Mouse (Mus musculus) lung, postnatal 10 days (tissue): ENCODE results near the gene Nme1.

Experiments used
- DNase-seq: peaks from one replicate; pipeline ENCODE4 v3.0.0; 2021

Nme1 gene

GRCm38 (mm10) chr11:93968005-93968847, at the start of gene Nme1, which contains the start of gene Gm20390:
Gene Nme1 (minus strand): TSS chr11:93968521.
Gene Gm20390 (minus strand): TSS chr11:93968293.
- peak; percentile 99 for DNase-seq

- DNase-seq, result no peak
These were observed 35.0 kb upstream of the Nme1 start for GRCm38 (mm10) chr11:94003346-94003745.

- no peak for DNase-seq
These were observed 31.0 kb upstream of the Nme1 start for GRCm38 (mm10) chr11:93999276-93999675.

GRCm38 (mm10) chr11:93997141-93997775, 28.9 kb upstream of the Nme1 start:
- peak; percentile 77 for DNase-seq

GRCm38 (mm10) chr11:93996306-93997140, 28.2 kb upstream of the Nme1 start:
- peak; percentile 64 for DNase-seq

- DNase-seq, result peak; percentile 97
These were observed 27.5 kb upstream of the Nme1 start, which contains the start of gene Spag9 for GRCm38 (mm10) chr11:93995720-93996305. Gene Spag9 (plus strand): TSS chr11:93996091.

- peak; percentile 95 for DNase-seq
These were observed 26.9 kb upstream of the Nme1 start for GRCm38 (mm10) chr11:93995111-93995719.

- peak; percentile 4 for DNase-seq
These were observed 26.2 kb upstream of the Nme1 start for GRCm38 (mm10) chr11:93994531-93994930.

- peak; percentile 74 for DNase-seq
These were observed 20.2 kb upstream of the Nme1 start for GRCm38 (mm10) chr11:93988328-93989062.

- peak; percentile 17 for DNase-seq
These were observed 19.5 kb upstream of the Nme1 start for GRCm38 (mm10) chr11:93987625-93988327.

GRCm38 (mm10) chr11:93987026-93987425, 18.7 kb upstream of the Nme1 start:
- DNase-seq, result no peak

GRCm38 (mm10) chr11:93986298-93986697, 18.0 kb upstream of the Nme1 start:
- DNase-seq, result no peak

- DNase-seq, result no peak
These were observed 16.9 kb upstream of the Nme1 start for GRCm38 (mm10) chr11:93985265-93985664.

GRCm38 (mm10) chr11:93984619-93985018, 16.3 kb upstream of the Nme1 start:
- DNase-seq, result no peak

GRCm38 (mm10) chr11:93979502-93980049, 11.3 kb upstream of the Nme1 start:
- DNase-seq, result no peak

GRCm38 (mm10) chr11:93972951-93973350, 4.6 kb upstream of the Nme1 start:
- no peak for DNase-seq

GRCm38 (mm10) chr11:93969799-93970198, 1.5 kb upstream of the Nme1 start:
- DNase-seq, result no peak

- DNase-seq, result no peak
These were observed 850 bp upstream of the Nme1 start for GRCm38 (mm10) chr11:93969171-93969570.

GRCm38 (mm10) chr11:93968848-93969128, 467 bp upstream of the Nme1 start:
- no peak for DNase-seq

- no peak for DNase-seq
These were observed 940 bp downstream of the Nme1 start for GRCm38 (mm10) chr11:93967381-93967780.

GRCm38 (mm10) chr11:93965391-93965790, 2.9 kb downstream of the Nme1 start:
- DNase-seq, result no peak
